Mouse (Mus musculus) spleen, embryonic (tissue): Measurements from ENCODE around the gene Eaf2.

ENCODE experiments used
- CTCF ChIA-PET: fragments of 350-600 bp; sonication (Branson Sonifier 250); formaldehyde crosslinking; loops from one replicate; lab custom pipeline; 2022; lab: Charles Lee

The Eaf2 gene

DNA sequence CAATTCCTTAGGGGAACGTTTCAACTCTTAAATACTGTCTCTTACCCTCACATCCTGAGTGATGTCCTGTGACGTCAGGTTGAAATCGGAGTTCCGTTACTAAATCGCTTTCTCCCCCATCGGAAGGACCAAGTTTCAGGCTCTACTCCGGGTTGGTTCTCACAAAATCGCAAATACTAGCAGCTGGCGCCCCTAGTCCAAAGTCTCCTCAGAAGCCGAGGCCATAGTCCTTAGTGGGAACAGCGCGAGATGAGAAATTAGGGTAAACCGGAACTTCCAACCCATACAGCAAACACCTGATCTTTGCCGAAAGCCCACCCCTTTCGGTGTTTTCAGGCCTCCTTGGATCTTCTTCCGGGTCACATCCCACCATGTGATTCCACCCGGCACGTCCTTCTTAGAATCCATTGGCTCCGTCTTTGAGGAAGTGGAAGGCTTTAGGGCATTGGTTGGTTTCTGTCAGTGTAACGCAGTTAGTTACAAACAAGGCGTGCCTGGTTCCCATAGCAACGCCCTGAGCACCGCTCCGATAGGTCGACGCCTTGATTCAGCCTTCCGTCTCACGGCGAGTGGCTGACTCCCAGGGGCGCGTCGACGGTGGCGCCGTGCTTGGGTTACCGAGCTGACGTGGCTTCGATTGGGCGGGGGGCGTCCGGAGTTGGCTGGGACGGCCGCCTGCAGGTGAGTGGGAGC lies at the start of gene Eaf2, which contains the start of gene Golgb1:
Eaf2 (minus strand) TSS at position 421 of the 693 bp plus-strand sequence.
Golgb1 (plus strand) TSS at position 558 of the 693 bp plus-strand sequence.
- CTCF ChIA-PET, result interaction anchor here (0.7 to 0.9 kb wide), 2 partner anchors 12 to 55 kb away, joined by 3 to 5 read pairs; no protein-coding TSS in a partner anchor

DNA sequence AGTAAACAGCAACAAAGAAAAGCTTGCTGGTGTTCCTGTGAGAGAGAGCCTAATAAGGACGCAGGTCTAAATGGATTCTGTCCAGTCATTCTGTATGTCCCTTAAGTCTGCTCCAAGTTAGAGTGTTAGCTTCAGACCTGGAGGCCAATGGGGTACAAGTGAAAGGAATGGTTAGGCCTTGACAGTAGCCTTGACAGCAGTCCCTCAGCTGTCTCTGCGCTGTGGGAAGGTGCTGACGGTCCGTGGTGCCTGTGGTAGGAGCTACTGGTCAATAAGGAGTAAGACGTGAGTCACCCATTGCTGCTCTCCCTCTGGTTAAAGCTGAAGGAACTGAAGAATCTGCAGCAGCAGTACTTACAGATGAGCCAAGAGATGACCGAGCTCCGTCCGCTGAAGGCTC lies 49.5 kb upstream of the Eaf2 start:
- CTCF ChIA-PET, result no interaction called here

DNA sequence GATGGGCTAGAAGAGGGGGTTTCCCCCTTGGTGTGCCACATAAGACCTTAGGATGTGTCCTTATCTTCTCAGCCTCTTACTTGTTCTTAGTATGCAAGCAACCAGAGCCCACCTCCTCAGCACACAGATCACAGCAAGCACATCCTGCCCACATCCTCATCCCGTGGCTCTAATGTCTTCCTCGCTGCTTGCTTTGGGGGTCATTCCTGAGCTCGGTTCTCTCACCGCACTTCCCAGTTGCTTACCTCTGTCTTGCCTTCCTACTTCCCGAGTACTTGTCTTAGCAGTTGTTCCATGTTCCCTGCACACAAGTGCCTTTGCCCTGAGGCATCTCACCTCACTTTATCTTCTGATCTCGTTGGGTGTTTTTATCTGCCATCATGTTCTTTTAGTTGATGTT lies 47.2 kb upstream of the Eaf2 start:
- CTCF ChIA-PET, result no interaction called here

DNA sequence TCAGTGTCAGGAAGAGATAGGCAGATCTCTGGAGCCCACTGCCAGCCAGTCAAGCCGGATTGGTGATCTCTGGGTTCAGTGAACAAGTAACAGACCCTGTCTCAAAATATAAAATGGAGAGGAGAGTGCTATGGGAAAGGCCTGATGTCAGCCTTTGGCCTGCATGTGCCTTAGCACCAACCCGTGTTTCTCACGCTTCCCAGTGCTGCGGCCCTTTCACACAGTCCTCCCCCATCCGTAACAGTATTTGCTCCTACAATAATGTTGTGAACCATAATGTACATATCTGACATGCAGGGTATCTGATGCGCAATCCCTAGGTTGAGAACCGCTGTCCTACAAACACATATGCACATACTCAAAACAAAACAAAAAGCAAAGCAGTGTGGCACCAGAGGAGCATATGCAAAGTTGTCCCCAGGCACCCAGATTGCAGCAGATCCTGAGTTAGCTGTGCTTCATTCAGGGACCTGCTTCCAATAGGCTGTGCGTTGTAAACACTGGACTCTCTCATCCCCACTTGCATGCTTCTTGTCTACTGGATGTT lies 46.3 kb upstream of the Eaf2 start:
- CTCF ChIA-PET, result interaction anchor here (0.7 kb wide), 1 partner anchor 254 kb away, joined by 3 read pairs; no protein-coding TSS in a partner anchor

DNA sequence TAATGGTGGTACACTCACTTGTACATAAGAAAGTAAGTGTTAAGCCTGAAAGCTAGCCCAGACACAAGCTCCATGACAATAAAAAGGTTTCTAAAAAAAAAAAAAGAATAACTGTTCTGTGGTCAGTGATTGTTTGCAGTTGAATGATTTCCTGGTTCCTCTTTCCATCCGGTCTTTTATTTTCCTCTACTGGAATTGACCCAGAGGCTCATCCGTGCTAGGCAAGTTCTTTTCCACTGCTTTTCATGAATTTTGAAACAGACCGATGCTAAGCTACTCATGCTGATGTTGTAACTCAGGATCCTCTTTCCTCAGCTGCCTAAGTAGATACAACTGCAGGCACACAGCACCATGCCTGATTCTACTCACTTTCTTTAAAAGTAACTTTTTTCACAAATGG lies 45.6 kb upstream of the Eaf2 start:
- CTCF ChIA-PET, result no interaction called here

DNA sequence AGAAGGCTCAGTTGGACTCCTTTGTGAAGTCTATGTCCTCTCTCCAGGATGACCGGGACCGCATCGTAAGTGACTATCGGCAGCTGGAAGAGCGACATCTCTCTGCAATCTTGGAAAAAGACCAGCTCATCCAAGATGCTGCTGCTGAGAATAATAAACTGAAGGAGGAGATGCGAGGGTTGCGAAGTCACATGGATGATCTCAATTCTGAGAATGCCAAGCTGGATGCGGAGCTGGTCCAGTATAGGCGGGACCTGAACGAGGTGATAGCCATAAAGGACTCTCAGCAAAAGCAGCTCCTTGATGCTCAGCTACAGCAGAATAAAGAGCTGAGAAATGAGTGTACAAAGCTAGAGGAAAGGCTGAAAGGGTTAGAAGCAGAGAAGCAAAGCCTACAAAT lies 43.7 kb upstream of the Eaf2 start:
- CTCF ChIA-PET, result interaction anchor here (0.6 kb wide), 1 partner anchor 120 kb away, joined by 6 read pairs; no protein-coding TSS in a partner anchor

DNA sequence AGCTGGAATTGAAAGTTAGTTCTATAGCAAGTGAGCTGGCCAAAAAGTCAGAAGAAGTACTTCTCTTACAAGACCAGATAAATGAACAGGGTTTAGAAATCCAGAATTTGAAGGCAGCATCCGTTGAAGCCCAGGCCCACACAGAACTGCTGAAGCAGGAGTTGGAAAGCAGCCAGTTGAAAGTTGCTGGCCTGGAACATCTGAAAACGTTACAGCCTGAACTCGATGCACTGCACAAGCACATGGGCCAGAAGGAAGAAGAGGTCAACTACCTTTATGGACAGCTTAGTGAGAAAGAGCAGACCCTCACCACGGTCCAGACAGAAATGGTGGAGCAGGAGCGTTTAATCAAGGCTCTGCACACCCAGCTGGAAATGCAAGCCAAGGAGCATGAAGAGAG lies 39.4 kb upstream of the Eaf2 start:
- CTCF ChIA-PET, result no interaction called here

DNA sequence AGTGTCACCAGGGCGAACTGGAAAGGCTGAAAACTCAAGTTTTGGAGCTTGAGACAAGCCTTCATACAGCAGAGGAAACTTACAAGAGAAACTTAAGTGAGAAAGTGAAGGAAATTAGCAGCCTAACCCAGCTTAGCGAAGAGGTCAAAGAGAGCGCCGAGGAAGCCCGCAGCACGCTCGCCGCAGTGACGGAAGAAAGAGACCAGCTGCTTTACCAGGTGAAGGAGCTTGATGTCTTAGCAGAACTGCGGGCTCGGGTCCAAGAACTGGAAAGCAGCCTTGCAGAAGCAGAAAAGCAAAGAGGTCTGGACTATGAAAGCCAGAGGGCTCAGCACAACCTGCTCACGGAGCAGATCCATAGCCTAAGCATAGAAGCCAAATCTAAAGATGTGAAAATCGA lies 37.5 kb upstream of the Eaf2 start:
- CTCF ChIA-PET, result no interaction called here

DNA sequence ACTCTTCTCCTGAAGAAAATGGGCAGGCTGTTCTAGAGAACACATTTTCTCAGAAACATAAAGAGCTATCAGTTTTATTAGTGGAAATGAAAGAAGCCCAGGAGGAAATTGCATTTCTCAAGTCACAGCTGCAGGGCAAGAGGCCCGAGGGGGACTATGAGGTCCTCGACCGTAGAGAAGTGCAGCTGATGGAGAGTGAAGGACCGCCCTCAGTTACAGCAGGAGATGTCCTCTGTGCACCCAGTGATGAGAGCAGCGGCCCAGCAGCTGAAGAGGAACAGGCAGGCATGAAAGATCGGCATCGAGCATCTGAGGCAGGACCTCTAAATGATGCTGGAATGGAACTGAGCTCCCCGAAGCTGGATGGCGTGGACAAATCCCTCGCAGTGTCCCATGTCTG lies 37.1 kb upstream of the Eaf2 start:
- CTCF ChIA-PET, result no interaction called here

DNA sequence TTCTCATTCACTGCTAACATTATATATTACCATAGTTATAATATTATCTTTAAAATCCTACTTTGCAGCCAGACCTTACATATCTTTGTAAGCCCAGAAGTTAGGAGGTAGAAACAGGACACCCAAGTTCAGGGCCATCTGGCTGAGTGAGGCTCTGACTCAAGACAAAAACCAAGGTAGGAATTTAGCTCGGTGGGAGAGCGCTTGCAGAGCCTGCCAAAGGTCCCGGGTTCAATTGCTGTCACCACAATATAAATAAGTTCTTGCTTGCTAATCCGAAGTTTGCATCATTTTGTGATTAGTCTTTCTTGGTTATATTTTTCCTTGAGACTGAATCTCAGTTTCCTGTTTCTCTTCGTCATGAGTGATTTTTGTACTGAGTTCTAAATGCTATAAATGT lies 28.4 kb upstream of the Eaf2 start:
- CTCF ChIA-PET, result no interaction called here

DNA sequence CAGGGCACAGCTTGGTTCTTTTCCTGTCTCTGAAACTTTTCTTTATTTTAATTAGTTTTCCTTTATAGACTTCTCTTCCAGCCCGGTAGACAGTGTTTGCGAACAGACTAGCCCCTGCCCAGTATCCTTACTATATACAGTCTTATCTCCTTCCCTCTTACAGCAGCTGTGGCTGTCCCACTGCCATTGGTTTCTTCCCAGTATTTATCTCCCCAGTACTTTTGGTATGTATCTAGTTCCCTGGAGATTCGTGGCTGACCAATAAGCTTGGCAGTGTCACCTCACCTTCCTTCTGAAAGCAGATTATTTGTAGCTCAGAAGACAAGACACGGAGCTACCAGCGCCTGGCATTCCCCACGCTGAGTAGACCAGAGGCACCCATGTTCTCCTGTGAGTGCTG lies 21.9 kb upstream of the Eaf2 start:
- CTCF ChIA-PET, result no interaction called here

DNA sequence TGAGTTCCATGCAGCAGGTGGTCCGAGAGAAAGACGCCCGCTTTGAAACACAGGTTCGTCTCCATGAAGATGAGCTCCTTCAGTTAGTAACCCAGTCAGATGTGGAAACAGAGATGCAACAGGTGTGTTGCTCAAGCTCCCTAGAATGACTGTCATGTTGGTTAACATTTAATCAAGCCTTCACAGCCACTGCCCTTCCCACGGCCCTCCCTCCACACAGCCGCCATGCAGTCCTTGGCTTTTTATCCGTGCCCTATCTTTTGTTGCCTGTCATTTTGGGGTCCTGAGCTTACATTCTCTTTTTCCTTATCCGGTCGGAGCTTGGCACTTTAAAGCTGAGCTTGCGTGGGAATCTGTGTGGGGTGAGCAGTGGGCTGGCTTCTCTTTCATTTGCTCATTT lies 18.5 kb upstream of the Eaf2 start:
- CTCF ChIA-PET, result no interaction called here

DNA sequence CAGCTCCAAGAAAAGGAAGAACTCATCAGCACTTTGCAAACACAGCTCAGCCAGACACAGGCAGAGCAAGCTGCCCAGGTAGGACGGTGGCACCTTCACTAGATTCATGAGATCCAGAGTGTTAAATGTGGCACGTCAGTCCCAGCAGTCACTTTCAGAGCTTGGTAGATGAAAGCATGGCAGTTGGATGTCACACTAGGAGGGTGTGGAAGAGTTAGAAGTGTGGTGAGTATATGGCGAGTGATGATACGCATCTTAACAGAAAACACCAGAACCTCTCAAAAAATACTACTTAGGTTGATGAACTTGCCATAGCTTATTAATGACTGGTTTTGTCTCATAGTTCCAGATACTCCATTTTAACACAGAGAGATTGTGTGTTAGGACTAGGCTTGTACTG lies 16.6 kb upstream of the Eaf2 start:
- CTCF ChIA-PET, result no interaction called here

DNA sequence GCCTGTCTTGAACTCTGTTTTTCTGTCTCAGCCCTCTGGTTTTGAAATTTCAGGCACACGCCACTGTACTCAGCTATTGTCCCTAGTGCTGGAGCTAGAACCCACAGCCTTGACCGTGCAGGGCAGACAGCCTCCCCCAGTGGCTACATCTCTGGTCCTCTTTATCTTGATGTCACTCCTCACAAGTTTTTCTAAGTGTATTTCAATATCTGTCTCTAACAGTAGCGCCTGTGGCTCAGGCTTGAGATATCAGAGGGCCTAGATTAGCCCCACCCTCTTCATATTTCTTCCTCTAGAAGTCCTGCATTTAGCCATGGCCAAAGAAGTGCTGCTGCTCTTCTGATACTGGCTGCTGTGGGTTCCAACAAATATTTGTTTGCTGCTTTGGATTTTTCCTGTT lies 15.8 kb upstream of the Eaf2 start:
- CTCF ChIA-PET, result no interaction called here

DNA sequence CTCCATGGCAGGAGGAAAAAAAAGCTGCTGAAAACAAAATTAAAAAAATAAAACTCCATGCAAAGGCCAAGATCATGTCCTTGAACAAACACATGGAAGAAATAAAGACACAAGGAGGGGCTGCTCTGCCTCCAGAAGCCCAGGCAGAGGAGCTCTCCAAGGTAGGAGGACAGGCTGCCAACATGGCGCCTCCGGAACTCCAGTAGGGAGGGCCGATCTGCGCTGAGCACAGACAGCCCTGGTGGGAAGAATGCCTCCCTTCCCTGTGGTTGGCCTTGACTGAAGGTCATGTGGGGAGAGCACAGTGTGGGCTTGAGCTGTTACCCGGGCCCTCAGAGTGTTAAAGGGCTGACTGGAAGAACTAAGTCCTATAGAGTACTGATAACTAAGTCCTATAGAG lies 12.7 kb upstream of the Eaf2 start:
- CTCF ChIA-PET, result no interaction called here

DNA sequence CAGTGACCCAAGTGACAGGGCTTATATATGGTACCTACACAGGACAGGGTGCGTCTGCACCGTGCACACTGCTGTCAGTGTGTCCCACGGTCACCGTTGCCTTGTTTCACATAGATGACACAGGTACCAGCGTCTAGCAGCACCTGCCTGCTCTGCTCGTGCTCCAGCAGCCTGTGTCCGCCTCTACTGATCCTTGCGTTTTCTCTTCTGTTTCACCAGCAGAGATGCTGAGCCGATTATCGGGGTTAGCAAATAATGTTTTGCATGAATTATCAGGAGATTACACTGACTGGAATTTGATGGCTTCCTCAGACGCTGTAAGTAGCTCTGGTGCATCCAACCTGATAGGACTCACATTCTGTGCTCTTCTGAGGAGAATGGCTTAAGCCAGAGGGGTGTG lies 11.1 kb upstream of the Eaf2 start:
- CTCF ChIA-PET, result no interaction called here

DNA sequence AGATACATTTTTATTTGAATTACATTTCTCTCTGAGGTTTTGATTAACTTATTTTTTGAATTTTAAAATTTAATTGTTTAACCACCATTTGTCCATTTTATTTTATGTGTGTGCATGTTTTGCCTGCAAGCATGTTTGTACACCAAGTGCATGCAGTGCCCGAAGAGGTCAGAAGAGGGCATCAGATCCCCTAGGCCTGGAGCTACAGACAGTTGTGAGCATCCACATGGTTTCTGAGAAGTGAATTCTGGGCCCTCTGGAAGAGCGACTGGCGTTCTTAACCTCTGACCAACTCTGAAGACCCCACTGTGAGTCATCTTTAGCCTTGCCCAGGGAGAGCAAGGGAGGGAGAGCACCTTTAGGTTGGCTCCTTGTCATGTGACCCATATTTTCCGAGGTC lies 10.1 kb upstream of the Eaf2 start:
- CTCF ChIA-PET, result no interaction called here

DNA sequence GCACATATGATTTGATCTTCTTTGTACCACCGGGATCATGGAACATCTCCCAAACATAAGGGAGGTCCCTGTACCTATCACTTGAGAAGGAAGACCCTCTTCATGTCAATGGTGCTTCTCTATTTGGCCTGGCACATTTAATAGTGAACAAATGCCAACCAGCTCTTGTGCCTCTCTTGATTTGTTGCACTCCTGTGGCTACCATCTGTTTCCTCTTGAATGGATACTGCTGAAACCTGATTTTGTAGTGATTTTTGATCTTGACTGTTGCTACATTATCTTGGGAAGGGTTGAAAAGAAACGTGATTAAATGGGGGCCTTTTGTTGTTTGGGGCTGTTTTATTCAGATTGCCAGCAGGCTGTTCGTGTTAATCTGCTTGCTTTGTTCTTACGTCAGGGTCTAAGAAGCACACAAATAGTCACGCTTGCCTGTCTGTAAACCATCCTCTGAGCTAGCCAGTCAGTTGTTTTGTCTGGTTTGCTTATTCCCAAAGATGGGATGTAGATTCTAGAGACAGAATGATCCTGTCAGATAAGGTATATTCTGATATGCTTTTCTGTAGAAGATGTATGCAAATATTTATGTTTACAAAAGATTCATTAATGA lies 8.0 kb upstream of the Eaf2 start:
- CTCF ChIA-PET, result no interaction called here

DNA sequence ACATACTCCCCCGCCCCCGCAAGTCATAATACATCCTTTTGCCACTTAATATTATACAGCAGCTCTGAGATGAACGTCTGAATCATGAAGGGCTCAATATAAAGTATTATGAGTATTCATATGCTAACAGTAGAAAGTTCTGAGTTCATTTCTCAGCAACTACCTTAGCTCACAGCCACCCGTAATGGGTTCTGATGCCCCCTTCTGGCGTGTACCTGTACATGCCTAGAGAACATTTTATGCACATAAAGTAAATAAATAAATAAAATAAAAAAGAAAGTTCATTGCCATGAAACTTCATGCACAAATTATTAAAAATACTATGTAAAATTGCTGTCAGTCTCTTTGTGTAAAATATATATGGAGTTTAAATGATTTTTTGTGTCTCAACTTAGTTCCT lies 2.5 kb upstream of the Eaf2 start:
- CTCF ChIA-PET, result no interaction called here

DNA sequence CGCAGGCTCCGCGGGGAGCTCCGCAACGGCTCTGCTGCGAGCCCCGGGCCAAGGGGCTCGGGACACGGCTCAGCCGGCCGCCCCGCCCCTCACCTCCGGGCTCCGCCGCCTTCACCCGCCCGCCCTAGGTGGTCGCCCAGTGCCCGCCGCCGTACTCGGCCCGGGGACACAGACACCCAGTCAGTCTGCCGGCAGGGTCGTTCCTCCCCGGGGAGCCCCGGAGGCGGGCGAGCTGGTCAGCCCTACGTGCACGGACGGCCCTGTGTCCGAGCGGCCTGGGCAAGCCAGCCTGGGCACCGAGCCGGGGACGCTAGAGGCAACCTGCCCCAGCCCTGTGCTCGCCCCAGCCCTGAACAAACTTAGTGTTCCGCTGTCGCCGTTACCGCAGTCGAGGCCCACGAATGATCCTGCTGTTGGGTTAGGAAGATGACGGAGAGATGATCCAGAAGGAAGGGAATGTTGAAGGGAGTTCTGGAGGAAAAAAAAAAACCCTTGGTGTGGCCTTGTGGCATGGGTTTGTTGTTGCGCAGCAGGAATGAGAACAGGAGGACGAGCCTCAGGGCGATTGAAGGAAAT lies 561 bp upstream of the Eaf2 start:
- CTCF ChIA-PET, result interaction anchor here (0.7 to 0.9 kb wide), 2 partner anchors 13 to 53 kb away, joined by 3 read pairs; no protein-coding TSS in a partner anchor

DNA sequence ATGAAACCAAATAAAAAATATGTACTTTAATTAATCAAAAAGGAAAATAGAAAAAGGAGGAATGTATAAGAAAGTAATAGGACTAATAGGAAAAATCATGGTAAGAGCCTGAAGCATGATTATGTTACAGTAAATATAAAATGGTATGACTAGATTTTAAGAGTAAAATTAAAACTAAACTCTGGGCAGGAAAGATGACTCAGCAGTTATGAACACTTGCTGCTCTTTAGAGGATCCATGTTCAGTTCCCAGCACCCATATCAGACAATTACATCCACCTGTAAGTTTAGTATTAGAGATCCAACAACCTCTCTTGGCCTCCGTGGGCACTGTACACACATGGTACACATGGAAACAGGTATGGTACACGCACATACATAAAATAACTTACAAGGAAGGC lies 5.4 kb downstream of the Eaf2 start:
- CTCF ChIA-PET, result no interaction called here

DNA sequence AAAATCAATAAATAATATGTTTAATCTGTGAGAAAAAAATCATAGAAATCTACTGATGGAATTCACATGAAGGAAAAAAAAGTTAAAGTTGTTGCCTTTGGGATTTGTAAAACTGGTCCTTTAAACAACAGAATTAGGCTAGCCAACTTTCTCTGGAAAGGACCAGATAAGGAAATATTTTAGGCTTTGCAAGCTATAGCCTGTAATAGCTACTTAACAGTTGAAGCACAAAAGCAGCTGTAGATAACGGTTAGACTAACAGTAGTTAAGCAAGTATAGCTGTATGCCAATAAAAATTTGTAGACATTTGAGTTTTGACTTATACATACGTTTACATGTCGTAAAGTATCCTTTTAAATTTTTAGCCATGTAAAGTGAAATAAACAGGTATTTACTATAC lies 11.2 kb downstream of the Eaf2 start:
- CTCF ChIA-PET, result no interaction called here

DNA sequence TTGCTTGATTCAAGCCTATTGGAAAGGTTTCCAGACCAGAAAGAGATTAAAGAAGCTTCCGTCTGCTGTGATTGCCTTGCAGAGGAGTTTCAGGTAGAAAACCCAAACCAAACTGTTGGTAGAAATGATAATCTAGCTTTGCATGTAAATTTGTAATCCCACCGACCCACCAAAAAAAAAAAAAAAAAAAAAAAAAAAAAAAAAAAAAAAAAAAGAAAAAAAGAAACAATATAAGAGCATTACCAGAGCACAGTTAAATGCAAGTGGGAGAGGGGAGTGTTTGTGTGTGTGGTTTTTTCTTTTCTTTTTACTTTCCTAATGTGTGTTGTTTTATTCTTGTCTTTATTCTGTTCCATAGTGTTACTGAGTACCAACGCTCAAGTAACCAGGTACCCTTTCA lies 23.6 kb downstream of the Eaf2 start:
- CTCF ChIA-PET, result no interaction called here
